Mouse (Mus musculus): Measurements from ENCODE around the gene B3gnt9.

The B3gnt9 gene

DNA sequence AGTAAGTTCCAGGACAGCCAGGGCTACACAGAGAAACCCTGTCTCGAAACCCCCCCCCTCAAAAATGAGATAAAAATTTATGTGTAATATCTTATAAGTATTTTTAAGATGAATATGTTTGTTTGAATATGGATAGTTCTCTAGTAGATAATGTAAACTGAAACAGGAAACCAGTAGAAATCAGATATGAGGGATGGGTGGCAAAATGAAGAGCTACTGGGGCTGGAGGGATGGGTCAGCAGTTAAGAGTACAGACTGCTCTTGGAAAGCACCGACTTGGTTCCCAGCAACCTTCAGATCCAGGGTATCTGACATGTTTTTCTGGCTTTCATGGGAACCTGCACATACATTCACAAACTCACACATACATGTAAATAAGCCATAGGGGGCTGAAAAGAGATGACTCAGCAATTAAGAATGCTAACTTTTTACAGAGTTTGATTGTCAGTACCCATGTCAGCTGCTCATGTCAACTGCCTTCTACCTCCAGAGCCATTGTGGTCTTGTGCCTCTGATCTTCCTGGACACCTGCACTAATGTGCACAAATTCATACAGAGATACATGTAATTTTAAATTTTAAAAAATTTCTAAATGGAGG, 47.2 kb downstream of the B3gnt9 start:
- no peak for DNase-seq

DNA sequence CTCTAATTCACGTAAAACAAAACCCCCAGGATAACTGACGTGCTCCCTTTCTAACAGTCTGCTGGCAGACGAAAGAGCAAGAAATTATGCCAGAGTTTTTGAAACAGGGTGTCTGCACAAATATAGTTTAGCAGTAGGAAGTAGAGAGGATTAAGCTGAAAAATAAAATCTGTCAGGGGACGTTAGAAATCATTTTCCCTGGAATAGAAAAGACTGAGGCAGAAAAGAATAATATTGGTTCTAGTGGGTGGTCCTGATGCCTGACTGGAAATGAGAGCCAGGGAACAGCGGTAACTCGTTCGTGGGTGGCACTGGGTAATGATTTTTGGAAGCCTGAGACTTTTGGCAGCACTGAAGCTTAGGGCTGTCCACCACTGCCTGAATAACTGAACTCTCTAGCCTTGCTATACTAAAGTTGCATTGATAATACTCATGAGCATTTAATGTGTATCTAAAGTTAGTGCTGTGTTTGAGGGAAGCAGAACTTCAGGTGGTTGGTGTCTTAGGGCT, 48.1 kb downstream of the B3gnt9 start:
- no peak for DNase-seq

DNA sequence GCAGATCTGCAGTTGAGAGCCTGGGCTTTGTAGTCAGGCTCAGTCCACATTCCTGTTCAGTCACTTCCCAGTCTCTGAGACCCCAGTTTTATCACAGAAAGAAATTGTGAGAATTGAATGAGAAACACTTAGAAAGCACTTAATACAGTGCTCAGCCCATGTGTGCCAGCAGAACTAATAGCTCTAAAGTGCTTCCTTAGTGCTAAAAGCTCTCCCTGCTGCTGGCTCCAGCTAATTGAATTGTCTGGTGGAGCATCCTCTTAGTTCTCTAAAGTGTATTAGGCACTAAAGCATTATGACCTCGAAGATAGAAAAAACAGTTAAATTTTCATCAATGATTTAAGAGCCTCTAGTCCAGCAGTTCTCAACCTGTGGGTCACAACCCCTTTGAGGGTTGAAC, 49.2 kb downstream of the B3gnt9 start:
- no peak for DNase-seq
